Mouse (Mus musculus) heart, embryonic 10.5 days (tissue): ENCODE measurements around the gene Myocos. TPM values are rescaled to one million over a fixed set of nuclear protein-coding genes. Genes with fewer than 3 reads are reported as not detected.

Experiments
- DNase-seq: peaks from one replicate; pipeline ENCODE4 v3.0.0-alpha.2; 2017; ENCODE audit warnings: low spot score
- H3K27ac ChIP-seq: fragments of 300-500 bp; sonication (generic); 2 replicates; pipeline ENCODE4 v1.5.1; 2016; ENCODE audit warnings: mild to moderate bottlenecking
- H3K27me3 ChIP-seq: fragments of 300-500 bp; sonication (generic); 2 replicates; pipeline ENCODE4 v1.6.1; 2016; ENCODE audit warnings: mild to moderate bottlenecking; ENCODE audit not compliant: poor library complexity, insufficient read depth, severe bottlenecking
- H3K36me3 ChIP-seq: fragments of 300-500 bp; sonication (generic); 2 replicates; pipeline ENCODE4 v1.6.1; 2016; ENCODE audit warnings: mild to moderate bottlenecking, moderate library complexity
- H3K4me1 ChIP-seq: fragments of 300-500 bp; sonication (generic); 2 replicates; pipeline ENCODE4 v1.6.1; 2016; ENCODE audit warnings: mild to moderate bottlenecking
- H3K4me3 ChIP-seq: fragments of 300-500 bp; sonication (generic); 2 replicates; pipeline ENCODE4 v1.5.1; 2016; ENCODE audit warnings: mild to moderate bottlenecking, moderate library complexity
- H3K9me3 ChIP-seq: fragments of 300-500 bp; sonication (generic); 2 replicates; pipeline ENCODE4 v1.6.1; 2016; ENCODE audit warnings: mild to moderate bottlenecking, moderate library complexity
- WGBS: fragments of 180-500 bp; shearing (Covaris S2); methylation state at CpG from one replicate; pipeline ENCODE4 v1.1.7; 2016; 5-methylcytosine and 5-hydroxymethylcytosine counted together
- polyA plus RNA-seq: library from polyadenylated mRNA; unstranded; fragments of >200 nt; fragmentation: Nextera tagmentation; extraction: Ambion mirVana; gene quantifications from 2 replicates; pipeline ENCODE4 v1.2.1, GENCODE M21; 2016

Gene Myocos
- not detected in 2 replicates for polyA plus RNA-seq

DNA sequence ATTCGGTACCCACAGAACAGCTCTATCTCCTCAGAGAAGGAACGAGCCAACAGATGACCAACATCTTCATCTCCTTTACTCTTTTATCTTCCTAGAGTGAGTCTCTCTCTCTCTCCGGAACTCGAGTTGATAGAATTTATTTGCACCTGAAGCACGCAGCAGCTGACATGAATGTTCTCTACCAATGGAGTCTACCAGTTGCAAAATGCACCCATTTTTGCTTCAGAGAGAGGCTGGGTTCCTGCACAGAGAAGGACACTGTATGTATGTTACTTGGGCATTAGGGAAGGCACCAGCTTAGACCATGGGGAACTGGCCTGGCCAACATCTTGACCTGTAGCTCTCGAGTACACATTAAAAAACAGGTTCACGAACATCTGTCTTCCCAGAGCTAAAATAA, at the start of gene Myocos:
Gene Myocos (minus strand): TSS at position 101 of the 400 bp plus-strand sequence.
- no peaks in the 10 kb centered on the region for H3K36me3 ChIP-seq
- H3K27me3 ChIP-seq, result no peaks in the 10 kb centered on the region
- H3K4me3 ChIP-seq, result no peak within 1 kb of the TSS
- H3K4me1 ChIP-seq, result no peaks in the 10 kb centered on the region
- WGBS, result 83% methylated on average over 7 of the region's 7 CpGs
- H3K27ac ChIP-seq, result no peak within 1 kb of the TSS
- no peaks in the 10 kb centered on the region for H3K9me3 ChIP-seq
- DNase-seq, result no peak

DNA sequence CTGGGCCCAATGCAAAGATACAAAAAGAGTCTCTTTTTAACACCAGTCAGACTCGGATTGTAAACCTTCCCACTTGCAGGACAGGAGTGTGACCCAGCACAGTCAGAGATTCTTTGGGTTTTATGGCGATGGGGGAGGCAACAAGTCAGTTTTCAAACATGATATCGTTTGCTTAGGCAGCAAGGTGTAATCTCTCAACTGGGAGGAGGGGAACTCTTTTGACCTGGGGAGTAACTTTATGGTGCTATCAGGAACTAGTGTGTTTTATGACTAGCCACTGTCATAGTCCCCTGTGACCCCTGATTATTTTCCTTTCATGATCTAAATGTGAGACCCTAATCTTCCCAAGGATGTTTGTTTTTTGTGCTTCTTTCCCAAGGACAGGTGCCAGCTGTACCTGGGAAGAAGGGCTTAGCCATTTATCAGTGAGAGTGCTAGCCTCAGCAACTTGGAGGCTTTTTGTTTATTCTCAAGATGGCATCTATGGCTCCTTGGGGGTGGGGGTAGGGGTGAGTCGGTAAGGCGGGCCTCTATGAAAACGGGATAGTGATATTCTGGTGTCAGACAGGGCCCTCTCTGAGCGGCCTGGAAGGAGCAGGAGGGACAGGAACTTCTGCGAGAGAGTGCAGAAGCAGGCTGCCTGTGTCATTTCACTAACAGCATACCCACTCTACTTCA, 42.5 kb upstream of the Myocos start:
- Histone ChIP-seq H3K9me3 (no peaks in the 10 kb centered on the region), H3K27ac (no peak overlapping the region), H3K4me1 (no peaks in the 10 kb centered on the region), H3K4me3 (no peak overlapping the region), H3K27me3 (no peaks in the 10 kb centered on the region), H3K36me3 (peaks cover 88% of the 10 kb centered on the region)
- 79% methylated on average over 8 of the region's 8 CpGs for WGBS
- no peak for DNase-seq

DNA sequence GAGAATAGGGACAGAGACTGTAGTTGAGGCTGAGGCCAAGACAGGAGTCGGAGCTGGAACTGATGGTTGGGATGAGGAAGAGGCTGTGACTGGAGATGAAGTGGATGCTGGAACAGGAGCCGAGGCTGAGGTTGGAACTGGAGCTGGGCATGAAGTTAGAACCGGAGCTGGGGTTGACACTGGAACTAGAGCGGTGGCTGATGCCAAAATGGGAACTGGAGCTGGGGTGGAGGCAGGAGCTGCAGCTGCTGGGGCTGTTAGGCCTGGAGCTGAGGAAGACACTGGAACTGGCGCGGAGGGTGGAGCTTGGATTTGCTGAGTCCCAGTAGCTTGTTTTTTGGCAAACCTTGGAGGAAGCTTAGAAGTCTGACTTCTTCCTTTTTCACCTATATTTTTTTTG, 39.8 kb upstream of the Myocos start:
- Histone ChIP-seq H3K27ac (no peak overlapping the region), H3K9me3 (no peaks in the 10 kb centered on the region), H3K36me3 (peaks cover 89% of the 10 kb centered on the region), H3K4me3 (no peak overlapping the region), H3K27me3 (no peaks in the 10 kb centered on the region), H3K4me1 (no peaks in the 10 kb centered on the region)
- WGBS, result 95% methylated on average over 6 of the region's 6 CpGs
- DNase-seq, result no peak

DNA sequence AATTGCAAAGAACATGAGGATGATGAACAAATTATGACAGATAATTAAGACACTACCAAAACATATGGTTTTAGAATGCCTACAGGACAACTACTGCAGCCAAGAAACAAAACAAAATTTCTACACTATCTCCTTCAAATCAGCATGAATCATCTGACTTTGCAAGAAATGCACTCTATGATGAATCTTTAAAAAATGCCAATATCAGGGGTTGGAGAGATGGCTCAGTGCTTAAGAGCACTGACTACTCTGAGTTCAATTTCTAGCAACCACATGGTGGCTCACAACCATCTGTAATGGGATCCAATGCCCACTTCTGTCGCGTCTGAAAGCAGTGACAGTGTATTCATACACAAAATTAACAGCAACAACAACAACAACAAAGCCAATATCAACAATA, 35.7 kb upstream of the Myocos start:
- Histone ChIP-seq H3K4me3 (no peak overlapping the region), H3K9me3 (no peaks in the 10 kb centered on the region), H3K27me3 (no peaks in the 10 kb centered on the region), H3K27ac (no peak overlapping the region), H3K36me3 (peaks cover 91% of the 10 kb centered on the region), H3K4me1 (no peaks in the 10 kb centered on the region)
- 93% methylated on average over 2 of the region's 2 CpGs for WGBS
- no peak for DNase-seq

DNA sequence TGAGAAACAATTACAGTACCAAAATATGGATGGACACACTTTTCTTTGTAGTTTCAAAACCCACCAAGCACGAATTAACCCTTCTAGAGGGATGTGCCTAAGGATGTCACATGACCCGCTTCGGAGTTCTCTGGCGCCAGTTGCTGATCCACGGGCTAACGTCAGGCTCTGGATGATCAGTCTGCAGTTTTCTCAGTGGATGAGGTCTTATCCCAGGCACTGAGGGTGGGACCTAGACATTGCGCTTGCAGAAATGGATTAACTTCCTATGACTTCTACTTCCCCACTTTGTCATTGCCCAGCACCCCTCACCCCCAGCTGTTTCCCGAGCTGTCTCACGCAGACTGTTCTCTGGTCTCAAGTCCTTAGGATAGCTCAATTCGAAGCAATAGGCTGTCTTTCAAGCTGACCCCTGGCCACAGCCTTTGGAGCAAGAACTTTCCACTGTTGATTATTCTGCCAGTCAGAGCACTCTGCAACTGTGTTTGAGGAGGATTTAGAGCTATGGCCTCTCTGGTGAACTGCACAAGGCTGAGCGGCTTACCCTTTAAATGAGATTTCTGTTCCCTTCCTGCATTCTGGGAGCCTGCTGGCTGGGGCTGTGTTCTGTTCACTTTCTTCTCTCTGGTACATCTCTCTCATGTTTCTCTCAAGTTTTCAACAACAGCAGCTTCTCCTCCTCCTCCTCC, 7.6 kb upstream of the Myocos start:
- Histone ChIP-seq H3K9me3 (no peaks in the 10 kb centered on the region), H3K4me1 (0 out of 2 replicates have a peak, but pooled peaks cover 5% of the 10 kb centered on the region), H3K27ac (peak overlapping the region; percentile 73), H3K4me3 (peak overlapping the region; percentile 57), H3K27me3 (no peaks in the 10 kb centered on the region), H3K36me3 (peaks cover 11% of the 10 kb centered on the region; the same call in 1 of the 2 replicates)
- DNase-seq, result peak; percentile 83
- WGBS, result 3% methylated on average over 11 of the region's 11 CpGs

DNA sequence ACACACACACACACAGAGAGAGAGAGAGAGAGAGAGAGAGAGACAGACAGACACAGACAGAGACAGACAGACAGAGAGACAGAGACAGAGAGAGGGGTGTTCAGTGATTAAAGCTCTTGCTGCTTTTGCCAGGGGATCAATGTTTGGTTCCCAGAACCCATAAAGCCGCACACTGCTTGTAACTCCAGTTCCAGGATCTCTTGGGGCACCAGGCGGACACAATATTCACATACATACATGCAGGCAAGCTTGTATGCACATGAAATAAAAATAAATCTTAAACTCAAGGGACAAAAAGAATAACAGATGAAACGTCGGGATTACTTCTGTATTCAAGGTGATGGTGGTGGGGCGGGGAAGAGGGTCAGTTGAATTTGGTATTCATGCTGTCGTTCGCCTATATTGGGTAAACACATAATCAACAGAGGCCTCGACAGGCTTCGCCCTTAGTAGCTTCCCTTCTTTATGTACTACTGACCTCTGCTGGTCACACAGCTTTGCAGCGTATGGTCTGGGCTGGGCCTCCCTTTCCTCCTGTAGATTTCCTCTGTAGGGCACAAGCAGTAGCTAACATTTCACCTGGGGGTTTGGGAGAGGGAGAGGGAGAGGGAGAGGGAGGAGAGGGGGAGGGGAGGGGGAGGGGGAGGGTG, 6.9 kb upstream of the Myocos start:
- H3K4me1 ChIP-seq, result 0 out of 2 replicates have a peak, but pooled peaks cover 5% of the 10 kb centered on the region
- 14% methylated on average over 10 of the region's 10 CpGs for whole genome bisulfite sequencing
- H3K27ac ChIP-seq, result peak overlapping the region; percentile 73
- H3K4me3 ChIP-seq, result peak overlapping the region; percentile 57
- DNase-seq, result peak; percentile 91
- no peaks in the 10 kb centered on the region for H3K9me3 ChIP-seq
- no peaks in the 10 kb centered on the region for H3K27me3 ChIP-seq
- H3K36me3 ChIP-seq, result peaks cover 5% of the 10 kb centered on the region; the same call in 1 of the 2 replicates

DNA sequence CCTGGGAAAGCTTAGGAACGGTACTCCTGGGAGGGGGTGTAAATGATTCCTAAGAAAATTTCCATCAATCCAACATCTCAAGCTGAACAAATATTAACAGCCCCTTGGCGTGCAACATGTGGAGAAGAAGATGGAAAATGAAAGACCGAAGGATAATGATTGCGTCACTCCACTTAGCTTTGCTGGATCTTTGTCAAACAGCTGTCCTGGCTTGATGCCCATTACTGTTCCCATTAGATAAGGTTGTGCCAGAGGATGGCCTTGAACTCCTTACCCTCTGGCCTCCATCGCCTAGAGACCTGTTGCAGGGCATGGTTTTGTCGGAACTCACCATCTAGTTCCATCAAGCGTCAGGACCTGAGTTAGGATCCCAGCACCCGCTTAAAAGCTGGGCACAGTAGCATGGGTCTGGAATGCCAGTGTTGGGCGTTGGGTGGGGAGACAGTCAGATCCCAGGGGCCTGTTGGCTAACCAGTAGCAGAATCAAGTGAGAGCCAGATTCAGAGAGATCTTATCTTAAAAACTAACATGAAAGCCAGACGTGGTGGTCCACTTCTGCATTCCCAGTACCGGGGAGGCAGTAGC, 2.3 kb upstream of the Myocos start:
- no peaks in the 10 kb centered on the region for H3K9me3 ChIP-seq
- no peaks in the 10 kb centered on the region for H3K36me3 ChIP-seq
- no peak overlapping the region for H3K27ac ChIP-seq
- DNase-seq, result no peak
- H3K4me1 ChIP-seq, result no peaks in the 10 kb centered on the region
- no peak overlapping the region for H3K4me3 ChIP-seq
- H3K27me3 ChIP-seq, result no peaks in the 10 kb centered on the region
- WGBS, result 78% methylated on average over 11 of the region's 11 CpGs

DNA sequence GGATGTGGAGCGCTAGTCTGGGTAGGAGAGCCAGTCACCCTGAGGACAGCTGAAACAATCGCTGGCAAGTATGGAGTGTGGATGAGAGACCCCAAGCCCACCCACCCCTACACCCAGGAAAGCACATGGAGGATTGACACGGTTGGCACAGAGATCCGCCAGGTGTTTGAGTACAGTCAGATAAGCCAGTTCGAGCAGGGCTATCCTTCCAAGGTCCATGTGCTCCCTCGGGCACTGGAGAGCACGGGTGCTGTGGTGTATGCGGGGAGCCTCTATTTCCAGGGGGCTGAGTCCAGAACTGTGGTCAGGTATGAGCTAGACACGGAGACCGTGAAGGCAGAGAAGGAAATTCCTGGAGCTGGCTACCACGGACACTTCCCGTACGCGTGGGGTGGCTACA, 9.6 kb downstream of the Myocos start:
- H3K36me3 ChIP-seq, result no peaks in the 10 kb centered on the region
- 90% methylated on average over 14 of the region's 14 CpGs for WGBS
- H3K27me3 ChIP-seq, result no peaks in the 10 kb centered on the region
- no peak overlapping the region for H3K4me3 ChIP-seq
- no peaks in the 10 kb centered on the region for H3K9me3 ChIP-seq
- no peak overlapping the region for H3K27ac ChIP-seq
- no peaks in the 10 kb centered on the region for H3K4me1 ChIP-seq
- peak; percentile 71 for DNase-seq

DNA sequence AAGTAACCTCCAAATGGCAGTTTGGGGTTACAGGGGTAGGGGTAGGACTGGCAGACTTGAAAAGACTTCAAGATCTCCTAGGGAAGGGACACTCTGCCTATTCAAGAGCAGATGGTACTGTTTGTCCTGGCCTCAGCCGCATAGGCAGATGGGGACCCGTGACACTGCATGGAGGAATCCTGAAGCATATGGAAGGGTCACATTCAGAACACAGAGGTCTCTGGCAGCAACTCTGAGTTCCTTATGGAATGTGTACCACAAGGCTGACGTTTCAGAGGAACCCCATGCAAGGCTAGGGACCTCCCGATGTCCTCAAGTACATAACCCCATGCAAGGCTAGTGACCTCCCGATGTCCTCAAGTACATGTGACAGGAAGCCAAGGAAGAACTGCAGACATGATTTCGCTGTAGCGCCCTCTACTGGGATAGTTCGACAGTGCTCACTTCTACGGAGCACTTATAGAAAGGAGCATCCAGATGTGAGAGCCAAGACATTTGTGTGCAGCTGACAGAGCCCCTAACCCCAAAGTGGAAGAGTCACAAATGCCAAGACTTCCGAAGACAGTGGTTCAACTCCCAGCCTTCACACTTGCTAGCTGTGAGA, 11.8 kb downstream of the Myocos start:
- H3K4me3 ChIP-seq, result no peak overlapping the region
- WGBS, result 78% methylated on average over 10 of the region's 10 CpGs
- peak; percentile 73 for DNase-seq

DNA sequence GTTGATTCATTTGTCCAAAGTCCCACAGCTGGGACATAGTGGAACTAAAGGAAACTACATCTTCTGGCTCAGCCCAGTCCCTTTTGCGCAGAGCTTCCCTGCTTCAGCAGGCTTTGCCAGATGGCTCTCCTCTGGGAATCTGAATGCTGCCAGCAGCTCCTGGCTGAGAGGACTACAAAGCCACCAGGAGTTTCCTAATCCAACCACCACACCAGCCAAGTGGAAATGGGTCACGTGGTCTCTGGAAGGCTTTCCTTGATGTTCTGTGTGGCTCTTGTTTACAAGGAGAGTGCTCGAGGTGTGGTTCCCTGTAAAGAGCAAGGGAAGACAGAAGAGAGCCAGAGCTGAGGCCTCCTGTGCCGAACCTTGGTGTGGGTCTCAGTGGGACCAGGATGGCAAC, 14.3 kb downstream of the Myocos start:
- Histone ChIP-seq H3K27ac (no peak overlapping the region), H3K9me3 (no peaks in the 10 kb centered on the region), H3K36me3 (no peaks in the 10 kb centered on the region), H3K27me3 (no peaks in the 10 kb centered on the region), H3K4me1 (no peaks in the 10 kb centered on the region), H3K4me3 (no peak overlapping the region)
- 41% methylated on average over 4 of the region's 4 CpGs for WGBS
- peak; percentile 68 for DNase-seq

More for the DNA sequence above, 11.8 kb downstream of the Myocos start:
- no peak overlapping the region for H3K27ac ChIP-seq
- no peaks in the 10 kb centered on the region for H3K36me3 ChIP-seq
- no peaks in the 10 kb centered on the region for H3K9me3 ChIP-seq
- H3K4me1 ChIP-seq, result no peaks in the 10 kb centered on the region
- no peaks in the 10 kb centered on the region for H3K27me3 ChIP-seq

DNA sequence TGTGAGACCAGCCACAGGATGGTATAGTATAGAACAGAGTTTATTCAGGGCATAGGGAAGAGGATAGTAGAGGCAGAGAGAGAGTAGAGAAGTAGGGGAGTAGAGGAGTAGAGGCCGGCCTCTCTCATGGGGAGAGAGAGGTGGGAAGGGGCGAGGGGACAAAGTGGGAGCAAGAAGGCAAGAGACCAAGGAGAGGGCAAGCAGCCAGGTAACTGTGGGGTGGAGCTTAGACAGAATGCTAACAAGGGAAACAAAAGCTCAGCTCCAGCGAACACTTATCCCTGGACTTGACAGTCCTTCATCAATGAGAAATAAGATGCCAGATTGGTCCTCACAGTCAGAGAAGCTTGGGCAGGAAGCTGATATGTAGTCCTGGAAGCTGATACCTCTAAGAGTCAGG, 15.4 kb downstream of the Myocos start:
- no peaks in the 10 kb centered on the region for H3K4me1 ChIP-seq
- no peaks in the 10 kb centered on the region for H3K9me3 ChIP-seq
- peak; percentile 41 for DNase-seq
- no peak overlapping the region for H3K27ac ChIP-seq
- no peaks in the 10 kb centered on the region for H3K27me3 ChIP-seq
- H3K36me3 ChIP-seq, result no peaks in the 10 kb centered on the region
- no peak overlapping the region for H3K4me3 ChIP-seq
- 77% methylated on average over 3 of the region's 3 CpGs for WGBS

DNA sequence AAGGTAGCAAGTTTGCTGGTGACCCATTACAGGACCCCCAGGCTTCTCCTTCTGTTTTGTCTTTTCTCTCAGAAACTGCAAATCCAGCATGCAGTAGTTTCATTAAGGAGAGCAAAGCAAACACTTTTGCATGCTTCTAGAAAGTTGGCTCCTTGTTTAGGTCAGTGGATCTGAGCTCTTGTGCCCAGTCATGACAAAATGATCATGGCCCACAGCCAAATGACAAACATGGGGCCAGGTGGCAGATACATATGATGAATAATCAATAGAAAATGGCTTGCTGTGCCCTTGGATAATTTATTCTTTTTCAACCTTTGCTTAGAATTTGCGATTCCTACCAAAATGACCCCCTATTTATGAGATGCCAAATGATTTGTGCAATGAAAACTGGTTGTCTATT, 18.2 kb downstream of the Myocos start:
- no peak overlapping the region for H3K27ac ChIP-seq
- no peaks in the 10 kb centered on the region for H3K4me1 ChIP-seq
- no peaks in the 10 kb centered on the region for H3K9me3 ChIP-seq
- peak; percentile 10 for DNase-seq
- H3K36me3 ChIP-seq, result no peaks in the 10 kb centered on the region
- no peak overlapping the region for H3K4me3 ChIP-seq
- no peaks in the 10 kb centered on the region for H3K27me3 ChIP-seq
- WGBS, result 87% methylated on average over 1 of the region's 1 CpGs
